Mouse (Mus musculus) cortical plate, adult 2 months (tissue): Measurements from ENCODE around the gene Zfp451.

Experiments
- CTCF ChIP-seq: fragments of 200-500 bp; IDR thresholded peaks from 2 replicates; pipeline ENCODE4 v1.5.1; 2011; ENCODE audit warnings: mild to moderate bottlenecking, control low read depth, low read length; ENCODE audit not compliant: insufficient read depth; ENCODE audit errors: extremely low read depth
- POLR2A ChIP-seq: fragments of 200-500 bp; IDR thresholded peaks from 2 replicates; pipeline ENCODE4 v1.6.1; 2011; ENCODE audit warnings: mild to moderate bottlenecking, low read length, control low read depth; ENCODE audit not compliant: insufficient read depth; ENCODE audit errors: extremely low read depth

- TF ChIP-seq POLR2A, result no peak
- TF ChIP-seq CTCF, result no peak
Measured at GRCm38 (mm10) chr1:33813495-33813867, 914 bp downstream of the Zfp451 start.
